Mouse (Mus musculus) thymus, postnatal 36 days (tissue): Measurements from ENCODE around the gene Wdr86.

ENCODE experiments used
- DNase-seq, 2 experiments: peaks; one replicate each; pipeline ENCODE4 v3.0.0; 2022; ENCODE audit warnings: mixed read lengths in 2 of 2

Wdr86 gene

GRCm38 (mm10) chr5:24681436-24681835 is 49.1 kb downstream of the Wdr86 start:
- no peak for DNase-seq

DNA sequence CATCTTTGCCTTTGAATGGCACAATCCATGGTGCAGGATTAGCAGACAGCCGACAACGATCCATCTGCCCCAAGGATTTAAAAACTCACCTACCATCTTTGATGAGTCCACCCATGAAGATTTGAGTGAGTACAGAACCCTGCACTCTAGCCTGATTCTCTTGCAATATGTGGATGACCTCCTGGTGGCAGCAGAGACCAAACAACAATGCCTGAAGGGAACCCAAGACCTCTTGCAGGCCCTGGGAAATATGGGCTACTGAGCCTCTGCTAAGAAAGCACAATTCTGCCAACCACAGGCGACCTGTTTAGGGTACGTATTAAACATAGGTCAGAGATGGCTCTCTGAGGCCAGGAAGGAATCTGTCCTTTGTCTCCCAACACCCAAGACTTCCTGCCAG is 56.3 kb downstream of the Wdr86 start:
- peak; percentile 76 to 85 for DNase-seq
